Mouse (Mus musculus) heart, embryonic 11.5 days (tissue): ENCODE measurements around the gene Ace. TPM values are rescaled to one million over a fixed set of nuclear protein-coding genes. Genes with fewer than 3 reads are reported as not detected.

Experiments
- ATAC-seq: fragments of 200-750 bp; cut with Nextera tagmentation; replicated peaks from 2 replicates; pipeline ENCODE4 v1.8.0; 2017; ENCODE audit warnings: moderate library complexity; ENCODE audit not compliant: insufficient number of reproducible peaks, low FRiP score, low TSS enrichment
- H3K27ac ChIP-seq: fragments of 300-500 bp; sonication (generic); 2 replicates; pipeline ENCODE4 v1.5.1; 2014; ENCODE audit warnings: mild to moderate bottlenecking, low read depth, low read length
- H3K27me3 ChIP-seq: fragments of 300-500 bp; sonication (generic); 2 replicates; pipeline ENCODE4 v1.6.1; 2014; ENCODE audit warnings: mild to moderate bottlenecking, low read length, mixed read lengths; ENCODE audit not compliant: control insufficient read depth, insufficient read depth
- H3K36me3 ChIP-seq: fragments of 300-500 bp; sonication (generic); 2 replicates; pipeline ENCODE4 v1.6.1; 2014; ENCODE audit warnings: mild to moderate bottlenecking, low read length, moderate library complexity, mixed read lengths; ENCODE audit not compliant: control insufficient read depth, insufficient read depth
- H3K4me1 ChIP-seq: fragments of 300-500 bp; sonication (generic); 2 replicates; pipeline ENCODE4 v1.6.1; 2014; ENCODE audit warnings: low read length; ENCODE audit not compliant: control insufficient read depth, insufficient read depth
- H3K4me2 ChIP-seq: fragments of 300-500 bp; sonication (generic); 2 replicates; pipeline ENCODE4 v1.6.1; 2014; ENCODE audit warnings: mild to moderate bottlenecking, moderate library complexity
- H3K4me3 ChIP-seq: fragments of 300-500 bp; sonication (generic); 2 replicates; pipeline ENCODE4 v1.5.1; 2014; ENCODE audit warnings: low read depth, low read length
- H3K9ac ChIP-seq: fragments of 300-500 bp; sonication (generic); 2 replicates; pipeline ENCODE4 v1.6.1; 2014; ENCODE audit warnings: mild to moderate bottlenecking, low read depth, low read length, moderate library complexity
- H3K9me3 ChIP-seq: fragments of 300-500 bp; sonication (generic); replicated peaks from 2 replicates; pipeline ENCODE4 v1.6.1; 2016; ENCODE audit warnings: low read length; ENCODE audit not compliant: control insufficient read depth
- WGBS: fragments of 180-500 bp; shearing (Covaris S2); extraction: QIAGEN DNeasy Blood & Tissue Kit; methylation state at CpG from one replicate; pipeline ENCODE4 v1.1.7; 2014; ENCODE audit not compliant: insufficient replicate concordance; 5-methylcytosine and 5-hydroxymethylcytosine counted together
- polyA plus RNA-seq: library from polyadenylated mRNA; unstranded; fragments of >200 nt; fragmentation: Nextera tagmentation; extraction: Ambion mirVana; gene quantifications from 2 replicates; pipeline ENCODE4 v1.2.1, GENCODE M21; 2014

Ace gene
- polyA plus RNA-seq, 1 experiment from 2014 or later: 0.52 TPM

DNA sequence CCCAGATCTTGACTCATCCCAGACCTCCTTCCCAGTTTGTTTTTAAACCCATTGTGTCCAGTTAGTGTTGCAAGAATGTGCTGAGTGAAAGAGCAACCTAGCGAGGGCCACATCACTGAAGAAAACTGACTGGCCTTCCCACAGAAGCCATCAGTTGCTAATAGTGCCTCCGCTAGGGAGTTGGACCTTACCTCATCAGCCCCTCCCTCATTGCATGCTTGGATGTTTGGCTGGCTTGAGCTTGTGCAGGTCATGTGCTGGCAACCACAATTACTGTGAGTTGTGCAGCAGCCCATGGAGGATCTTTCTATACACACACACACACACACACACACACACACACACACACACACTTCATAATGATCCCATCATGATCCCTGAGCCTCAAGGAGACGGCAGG is 36.4 kb upstream of the Ace start:
- Histone ChIP-seq H3K9ac (no peak overlapping the region), H3K4me2 (no peak overlapping the region), H3K4me3 (no peak overlapping the region), H3K27me3 (peaks cover 2% of the 10 kb centered on the region; the same call in 1 of the 2 replicates), H3K36me3 (no peaks in the 10 kb centered on the region), H3K9me3 (no peaks in the 10 kb centered on the region), H3K4me1 (no peaks in the 10 kb centered on the region), H3K27ac (no peak overlapping the region)
- ATAC-seq: no peak
- WGBS: 83% methylated on average over 3 of the region's 3 CpGs

DNA sequence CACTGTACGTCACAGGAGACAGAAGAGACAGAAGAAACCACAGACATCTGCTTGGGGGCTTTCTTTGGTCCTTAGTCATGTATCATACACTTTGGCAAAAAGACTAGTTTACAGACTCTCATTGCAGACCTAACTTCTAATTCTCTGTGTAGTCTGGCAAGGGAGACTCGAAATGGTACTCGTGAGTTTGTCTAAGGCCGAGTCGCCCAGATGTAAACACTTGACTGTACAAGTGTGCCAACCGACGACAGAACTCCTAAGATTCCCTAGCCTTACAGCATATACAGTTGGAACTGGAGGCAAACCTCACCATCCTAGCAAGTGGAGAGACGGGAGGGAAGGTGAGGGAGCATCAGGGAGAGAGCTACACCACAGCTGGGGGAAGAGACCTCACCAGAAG is 34.0 kb upstream of the Ace start:
- no peak overlapping the region for H3K9ac ChIP-seq
- no peak for ATAC-seq
- no peaks in the 10 kb centered on the region for H3K4me1 ChIP-seq
- H3K27me3 ChIP-seq: peaks cover 16% of the 10 kb centered on the region
- 77% methylated on average over 8 of the region's 8 CpGs for WGBS
- H3K9me3 ChIP-seq: no peaks in the 10 kb centered on the region
- no peak overlapping the region for H3K4me2 ChIP-seq
- H3K27ac ChIP-seq: no peak overlapping the region
- H3K4me3 ChIP-seq: no peak overlapping the region
- no peaks in the 10 kb centered on the region for H3K36me3 ChIP-seq

DNA sequence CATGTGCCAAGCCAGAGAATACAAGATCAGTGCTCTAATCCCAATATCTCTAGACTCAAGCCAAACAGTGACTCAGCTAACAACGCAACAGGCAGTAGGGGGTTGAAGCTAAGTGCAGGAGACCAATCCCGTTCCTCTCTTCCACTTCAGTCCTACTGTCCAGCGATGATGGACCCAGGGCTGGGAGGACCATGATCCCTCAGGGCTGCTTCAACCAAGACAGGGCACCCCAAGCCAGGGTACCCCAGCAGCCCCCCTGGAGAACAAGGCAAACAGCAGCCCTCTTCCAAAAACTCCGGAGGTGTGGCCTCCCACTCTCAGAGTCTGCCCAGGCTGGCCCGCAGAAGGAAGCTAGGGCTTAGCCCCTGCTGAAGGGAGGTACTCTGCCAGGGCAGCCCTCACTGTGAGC is 33.4 kb upstream of the Ace start:
- WGBS: 53% methylated on average over 5 of the region's 5 CpGs
- H3K36me3 ChIP-seq: no peaks in the 10 kb centered on the region
- H3K4me3 ChIP-seq: no peak overlapping the region
- H3K27ac ChIP-seq: no peak overlapping the region
- H3K4me2 ChIP-seq: no peak overlapping the region
- no peaks in the 10 kb centered on the region for H3K9me3 ChIP-seq
- H3K4me1 ChIP-seq: no peaks in the 10 kb centered on the region
- no peak for ATAC-seq
- no peak overlapping the region for H3K9ac ChIP-seq
- H3K27me3 ChIP-seq: peaks cover 19% of the 10 kb centered on the region

DNA sequence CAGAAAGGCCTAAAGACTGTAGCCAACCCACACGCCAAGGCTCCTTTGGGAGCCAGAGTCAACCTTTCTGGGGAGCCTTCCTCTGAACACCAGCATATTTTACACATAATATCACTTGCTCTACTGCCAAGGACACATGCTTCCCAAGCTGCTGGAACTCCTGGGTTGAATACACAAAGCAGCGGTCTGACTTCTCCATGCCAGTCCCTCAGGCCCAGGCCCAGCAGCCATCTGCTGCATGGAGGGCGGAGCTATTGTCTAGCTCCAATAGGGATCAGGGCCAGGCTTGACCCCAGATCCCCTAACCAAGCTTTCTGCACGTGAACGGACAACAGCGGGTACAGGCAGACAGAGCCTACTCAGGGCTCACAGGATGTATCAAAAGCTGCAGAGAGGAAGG is 32.9 kb upstream of the Ace start:
- H3K4me2 ChIP-seq: no peak overlapping the region
- H3K9ac ChIP-seq: no peak overlapping the region
- H3K36me3 ChIP-seq: no peaks in the 10 kb centered on the region
- peaks cover 23% of the 10 kb centered on the region for H3K27me3 ChIP-seq
- H3K4me3 ChIP-seq: no peak overlapping the region
- H3K4me1 ChIP-seq: no peaks in the 10 kb centered on the region
- no peak for ATAC-seq
- no peaks in the 10 kb centered on the region for H3K9me3 ChIP-seq
- no peak overlapping the region for H3K27ac ChIP-seq
- 50% methylated on average over 6 of the region's 6 CpGs for WGBS

DNA sequence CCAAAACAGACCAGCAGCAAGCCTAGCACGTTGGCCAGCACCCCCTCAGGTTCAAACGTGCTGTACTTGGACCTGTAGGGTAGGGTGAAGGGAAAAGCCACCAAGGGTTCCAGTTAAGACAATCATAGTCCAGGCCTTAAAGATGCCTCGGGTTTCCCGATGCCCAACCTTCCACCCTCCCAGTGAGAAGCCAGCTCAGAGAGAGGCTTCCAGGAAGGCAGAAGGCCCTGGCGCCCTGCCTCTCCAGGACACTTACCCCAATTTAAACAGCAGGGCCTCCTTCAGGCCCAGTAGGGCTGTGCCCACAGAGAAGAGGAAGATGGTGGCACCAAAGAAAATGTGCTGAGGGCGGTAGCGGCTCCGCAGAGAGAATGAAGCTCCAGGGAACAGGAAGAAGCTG is 32.2 kb upstream of the Ace start:
- Histone ChIP-seq H3K4me1 (no peaks in the 10 kb centered on the region), H3K27me3 (peaks cover 29% of the 10 kb centered on the region), H3K9me3 (no peaks in the 10 kb centered on the region), H3K4me3 (no peak overlapping the region), H3K9ac (no peak overlapping the region), H3K4me2 (no peak overlapping the region), H3K36me3 (no peaks in the 10 kb centered on the region), H3K27ac (no peak overlapping the region)
- ATAC-seq: no peak
- WGBS: 81% methylated on average over 8 of the region's 8 CpGs

DNA sequence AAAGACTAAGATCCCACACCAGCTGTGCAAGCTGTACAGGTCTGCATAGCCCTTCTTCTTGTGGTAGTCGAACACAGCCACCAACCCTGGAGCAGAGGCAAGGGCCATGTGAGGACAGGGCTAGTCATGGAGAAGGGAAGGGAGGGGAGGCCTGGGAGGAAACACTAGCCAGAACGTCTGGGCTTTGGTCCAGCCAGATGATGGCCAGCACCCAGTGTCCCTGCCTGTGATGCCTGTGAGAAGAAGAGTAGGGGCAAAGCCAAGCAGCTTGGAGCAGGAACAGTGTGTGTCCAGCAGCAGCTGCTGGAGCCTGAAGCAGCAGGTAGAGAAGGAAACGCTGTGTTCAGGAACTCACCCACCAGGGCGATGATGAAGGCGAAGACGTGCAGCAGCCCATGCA is 31.5 kb upstream of the Ace start:
- no peaks in the 10 kb centered on the region for H3K9me3 ChIP-seq
- 74% methylated on average over 6 of the region's 6 CpGs for WGBS
- no peak overlapping the region for H3K9ac ChIP-seq
- no peak overlapping the region for H3K4me3 ChIP-seq
- H3K36me3 ChIP-seq: no peaks in the 10 kb centered on the region
- H3K27ac ChIP-seq: no peak overlapping the region
- ATAC-seq: no peak
- no peaks in the 10 kb centered on the region for H3K4me1 ChIP-seq
- H3K27me3 ChIP-seq: peaks cover 32% of the 10 kb centered on the region
- no peak overlapping the region for H3K4me2 ChIP-seq

DNA sequence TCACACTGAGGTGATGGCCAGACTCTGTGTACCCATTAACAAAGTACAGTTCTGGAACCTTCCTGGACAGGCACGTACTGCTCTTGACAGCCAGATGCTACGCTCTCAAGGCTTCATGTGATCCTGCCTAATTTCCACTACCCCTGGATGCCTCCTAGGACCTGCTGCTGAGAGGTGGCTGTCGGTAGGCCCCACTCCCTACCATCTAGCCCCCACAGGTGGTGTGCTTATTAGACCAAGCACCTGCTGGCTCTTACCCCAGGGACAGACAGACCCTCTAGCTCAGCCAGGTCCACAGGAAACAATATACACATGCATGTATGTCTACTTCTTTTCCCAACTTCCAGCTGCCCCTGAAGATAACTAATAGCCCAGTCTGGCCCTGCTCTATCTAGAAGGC is 30.8 kb upstream of the Ace start:
- Histone ChIP-seq H3K27ac (no peak overlapping the region), H3K36me3 (no peaks in the 10 kb centered on the region), H3K4me3 (no peak overlapping the region), H3K4me2 (no peak overlapping the region), H3K4me1 (no peaks in the 10 kb centered on the region), H3K9me3 (no peaks in the 10 kb centered on the region), H3K9ac (no peak overlapping the region), H3K27me3 (peaks cover 39% of the 10 kb centered on the region)
- no peak for ATAC-seq
- 81% methylated on average over 3 of the region's 3 CpGs for WGBS

DNA sequence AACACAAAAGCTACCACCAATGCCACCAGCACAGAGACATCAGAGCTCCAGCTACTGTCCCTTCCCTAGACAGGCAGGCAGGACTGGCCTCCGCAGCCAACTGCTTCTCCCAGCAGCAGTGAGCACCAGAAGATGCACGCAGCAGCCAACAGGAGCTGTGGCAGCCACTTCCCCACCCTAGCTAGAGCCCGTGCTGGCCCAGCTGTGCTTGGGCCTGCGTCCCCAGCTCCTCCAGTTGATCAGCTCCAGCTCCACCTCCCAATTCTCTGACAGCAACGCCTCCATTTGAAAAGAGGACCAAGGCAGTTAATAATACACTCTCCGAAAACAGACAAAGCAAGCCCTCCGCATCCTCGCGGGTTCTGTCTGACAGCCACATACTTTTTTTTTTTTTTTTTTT is 29.0 kb upstream of the Ace start:
- Histone ChIP-seq H3K27me3 (peaks cover 47% of the 10 kb centered on the region), H3K4me2 (no peak overlapping the region), H3K36me3 (no peaks in the 10 kb centered on the region), H3K4me1 (peaks cover 4% of the 10 kb centered on the region; the same call in 1 of the 2 replicates), H3K9ac (no peak overlapping the region), H3K9me3 (no peaks in the 10 kb centered on the region), H3K27ac (no peak overlapping the region), H3K4me3 (no peak overlapping the region)
- 65% methylated on average over 9 of the region's 9 CpGs for WGBS
- ATAC-seq: no peak

DNA sequence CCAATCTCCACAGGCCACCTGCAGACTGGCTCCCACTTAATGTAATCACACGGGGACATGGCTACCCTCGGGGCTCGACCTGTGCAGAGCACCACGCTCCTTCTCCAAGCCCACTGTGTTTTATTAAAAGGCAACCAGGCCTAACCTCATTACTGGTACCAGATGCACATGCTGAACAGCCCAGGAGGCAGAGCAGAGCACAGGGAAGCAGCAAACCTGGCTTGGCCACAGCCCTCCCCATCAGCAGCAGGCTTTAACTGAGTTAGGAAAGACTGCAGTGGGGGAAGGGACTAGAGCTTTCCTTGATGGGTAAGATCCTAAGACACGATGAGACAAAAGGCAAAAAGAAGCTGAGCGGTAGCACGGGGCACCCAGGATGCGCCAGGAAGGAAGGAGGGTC is 25.8 kb upstream of the Ace start:
- H3K36me3 ChIP-seq: no peaks in the 10 kb centered on the region
- WGBS: 72% methylated on average over 8 of the region's 8 CpGs
- H3K4me3 ChIP-seq: no peak overlapping the region
- H3K4me2 ChIP-seq: no peak overlapping the region
- H3K9me3 ChIP-seq: no peaks in the 10 kb centered on the region
- H3K4me1 ChIP-seq: peaks cover 11% of the 10 kb centered on the region
- ATAC-seq: no peak
- no peak overlapping the region for H3K27ac ChIP-seq
- no peak overlapping the region for H3K9ac ChIP-seq
- H3K27me3 ChIP-seq: peaks cover 44% of the 10 kb centered on the region
